Mouse (Mus musculus): ENCODE results near the gene Zdhhc19.

Gene Zdhhc19

DNA sequence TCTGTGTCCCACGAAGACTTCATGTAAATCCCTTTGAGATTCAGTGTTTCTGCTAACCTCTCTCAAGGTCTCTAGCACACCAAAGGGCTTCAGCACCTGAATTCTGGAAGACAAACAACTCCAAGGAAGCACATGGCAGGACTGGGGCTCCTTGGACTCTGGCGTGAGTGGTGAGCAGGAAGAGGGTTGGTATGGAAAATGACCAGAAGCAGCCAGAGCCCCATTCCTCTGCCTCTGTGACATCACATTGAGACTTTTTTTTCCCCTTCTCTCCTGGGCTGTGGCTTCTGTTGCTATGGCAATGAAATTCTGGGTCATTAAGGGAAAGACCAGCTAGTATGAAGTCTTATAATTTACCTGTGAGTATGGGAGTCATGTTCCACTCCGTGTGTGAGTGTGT lies at the start of gene Zdhhc19:
TSS of gene Zdhhc19 (plus strand) at position 301 of the 400 bp plus-strand sequence.
- no peak for DNase-seq (ENCODE audit: low read depth, low spot score)

DNA sequence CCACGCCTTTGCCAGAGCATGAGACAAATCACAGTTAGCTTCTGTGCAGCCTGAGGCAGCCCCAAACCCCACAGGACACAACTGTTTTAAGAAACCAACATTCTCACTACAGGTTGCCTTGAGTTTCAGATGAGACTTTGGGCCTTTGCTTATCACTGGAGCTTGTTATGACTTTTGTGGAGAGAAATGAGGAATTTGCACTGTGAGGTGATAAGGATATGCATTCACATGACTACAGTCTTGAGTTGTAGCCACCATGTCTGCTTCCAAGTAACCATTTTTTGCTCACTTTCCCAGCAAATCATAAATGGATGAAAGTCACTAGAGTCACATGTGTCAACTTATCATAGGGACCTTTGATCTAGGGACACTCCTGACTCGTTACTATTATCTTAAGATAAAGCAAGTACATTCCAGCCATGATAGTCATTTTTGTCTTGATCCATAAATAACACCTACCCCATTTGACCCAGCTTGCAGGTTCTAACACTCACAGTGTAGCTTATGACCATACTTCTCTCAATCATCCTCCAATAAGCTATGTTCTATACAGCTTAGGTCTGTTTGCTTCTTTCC lies 49.4 kb upstream of the Zdhhc19 start:
- DNase-seq (ENCODE audit: low read depth, low spot score) = no peak

DNA sequence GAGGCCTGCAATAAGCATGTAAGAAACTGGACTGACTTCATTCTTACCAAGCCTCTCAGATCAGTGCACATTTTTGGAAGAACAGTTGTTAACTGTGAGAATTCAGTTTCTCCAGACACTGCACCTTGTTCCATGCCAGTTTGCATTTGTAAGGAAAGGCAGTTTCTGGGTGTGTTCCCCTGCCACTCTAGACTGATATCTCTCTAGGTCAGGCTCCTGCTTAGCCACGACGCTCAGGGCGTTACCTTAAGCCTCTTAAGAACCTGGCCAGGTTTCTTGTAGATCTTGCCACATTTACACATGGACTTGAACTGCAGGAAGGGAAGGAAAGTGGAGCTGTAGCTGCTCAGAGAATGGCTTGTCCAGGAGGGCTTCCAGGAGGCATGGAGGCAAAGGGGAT lies 46.4 kb upstream of the Zdhhc19 start:
- DNase-seq (ENCODE audit: low read depth, low spot score) = no peak

DNA sequence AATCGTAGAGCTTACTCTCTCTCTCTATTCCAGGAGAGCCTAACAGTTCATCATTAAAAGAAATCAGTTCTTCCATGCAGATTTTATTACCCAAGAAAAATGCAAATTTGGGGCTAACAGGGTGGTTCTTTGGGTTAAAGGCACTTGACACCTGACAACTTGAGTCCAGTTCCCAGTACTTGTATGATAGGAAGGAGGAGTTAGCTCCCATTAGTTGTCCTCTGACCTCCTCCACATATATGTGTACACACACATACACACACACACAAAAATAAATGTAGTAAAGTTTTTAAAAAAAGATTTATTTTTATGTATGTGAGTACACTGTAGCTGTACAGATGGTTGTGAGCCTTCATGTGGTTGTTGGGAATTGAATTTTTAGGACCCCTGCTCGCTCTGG lies 45.9 kb upstream of the Zdhhc19 start:
- DNase-seq (ENCODE audit: low read depth, low spot score) = no peak

- no peak for DNase-seq (ENCODE audit: low read depth, low spot score)
Observed at GRCm38 (mm10) chr16:32453102-32453501, 43.0 kb upstream of the Zdhhc19 start.

DNA sequence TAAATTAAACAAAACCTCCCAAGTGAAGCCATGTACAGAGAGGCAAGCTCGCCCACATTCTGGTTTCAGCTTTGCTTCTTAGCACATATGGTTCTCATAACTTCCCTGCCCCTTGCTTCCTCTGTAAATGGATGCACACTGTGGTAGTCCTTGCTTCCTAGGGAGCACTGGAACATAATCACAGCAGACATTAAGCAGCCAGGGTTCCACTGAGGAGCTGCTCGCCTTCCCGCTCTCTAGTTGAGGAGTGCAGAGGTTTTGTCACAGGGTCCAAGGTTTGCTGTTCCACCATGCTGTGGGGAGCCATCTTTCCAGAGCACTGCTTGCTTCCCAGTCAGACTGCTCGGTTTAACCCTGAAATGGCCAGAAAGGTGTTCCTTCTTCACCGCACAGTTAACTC lies 41.4 kb upstream of the Zdhhc19 start:
- DNase-seq (ENCODE audit: low read depth, low spot score) = no peak

- DNase-seq (ENCODE audit: low read depth, low spot score) = no peak
Observed at GRCm38 (mm10) chr16:32456086-32456485, 40.0 kb upstream of the Zdhhc19 start.

DNA sequence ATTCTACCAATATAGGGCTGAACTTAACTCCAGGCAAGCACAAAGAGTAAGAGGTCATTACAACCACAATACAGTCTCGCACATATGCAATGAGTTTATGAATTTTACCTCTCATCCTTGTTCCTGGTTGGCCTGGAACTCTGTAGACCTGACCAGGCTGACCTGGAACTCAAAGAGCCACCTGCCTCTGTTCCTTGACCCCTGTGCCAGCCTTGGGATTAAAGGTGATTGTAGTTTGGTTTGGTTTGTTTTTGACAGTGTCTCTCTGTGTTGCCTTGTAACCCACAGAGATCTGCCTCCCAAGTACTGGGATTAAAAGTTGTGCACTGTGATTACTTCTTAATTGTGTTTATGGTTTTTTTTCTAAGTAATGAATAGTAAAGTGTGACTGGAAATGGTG lies 39.3 kb upstream of the Zdhhc19 start:
- DNase-seq (ENCODE audit: low read depth, low spot score) = no peak

- DNase-seq (ENCODE audit: low read depth, low spot score) = peak; percentile 37
Observed at GRCm38 (mm10) chr16:32457589-32458386, 38.3 kb upstream of the Zdhhc19 start.

GRCm38 (mm10) chr16:32460518-32460917 lies 35.5 kb upstream of the Zdhhc19 start:
- no peak for DNase-seq (ENCODE audit: low read depth, low spot score)

DNA sequence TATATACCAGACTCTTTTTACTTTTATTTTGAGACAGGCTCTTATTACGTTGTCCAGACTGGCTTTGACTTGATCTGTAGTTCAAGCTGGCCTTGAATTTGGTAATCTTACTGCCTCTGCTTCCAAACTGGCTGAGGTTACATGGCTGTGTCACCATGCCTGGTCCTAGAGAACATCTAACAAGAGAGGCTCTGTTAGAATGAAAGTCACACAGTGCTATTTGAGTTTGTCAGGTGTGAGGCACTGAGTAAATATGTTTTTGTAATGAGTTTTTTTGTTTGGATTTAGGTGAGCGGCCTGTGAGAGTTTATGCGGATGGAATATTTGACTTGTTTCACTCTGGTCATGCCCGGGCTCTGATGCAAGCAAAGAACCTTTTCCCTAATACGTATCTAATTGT lies 34.4 kb upstream of the Zdhhc19 start:
- DNase-seq (ENCODE audit: low read depth, low spot score) = no peak

- no peak for DNase-seq (ENCODE audit: low read depth, low spot score)
Observed at GRCm38 (mm10) chr16:32462950-32463349, 33.1 kb upstream of the Zdhhc19 start.

DNA sequence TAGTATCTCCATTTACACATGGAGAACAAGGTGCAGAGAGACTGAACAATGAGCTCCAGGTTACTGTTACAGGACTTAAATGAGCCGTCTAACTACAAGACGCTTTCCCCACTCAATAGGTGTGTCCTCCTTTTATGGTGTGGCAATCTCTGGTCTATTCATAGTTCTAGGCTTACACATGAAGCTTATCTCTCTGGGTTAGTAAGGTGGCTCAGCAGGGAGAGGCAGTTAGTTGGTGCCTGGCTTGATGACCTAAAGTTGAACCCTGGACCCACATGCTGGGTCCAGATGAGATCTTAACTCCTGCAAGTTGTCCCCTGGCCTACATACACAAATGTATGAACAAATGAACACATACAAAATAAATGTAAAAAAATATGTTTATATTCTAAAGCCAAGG lies 32.6 kb upstream of the Zdhhc19 start:
- DNase-seq (ENCODE audit: low read depth, low spot score) = no peak

DNA sequence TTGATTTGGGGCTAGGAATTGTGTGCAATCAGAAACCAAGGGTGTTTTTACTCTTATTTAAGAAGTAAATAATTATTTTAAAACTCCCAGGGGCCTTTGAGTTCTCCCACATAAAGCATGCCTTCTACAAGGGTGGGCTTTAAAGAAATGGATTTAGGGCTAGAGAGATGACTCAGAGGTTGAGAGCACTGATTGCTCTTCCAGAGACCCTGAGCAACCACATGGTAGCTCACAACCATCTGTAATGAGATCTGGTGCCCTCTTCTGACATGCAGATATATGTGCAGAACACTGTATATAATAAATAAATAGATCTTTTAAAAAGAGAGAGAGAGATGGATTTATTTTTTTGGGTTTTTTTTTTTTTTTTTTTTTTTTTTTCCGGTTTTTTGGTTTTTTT lies 31.2 kb upstream of the Zdhhc19 start:
- no peak for DNase-seq (ENCODE audit: low read depth, low spot score)

GRCm38 (mm10) chr16:32468488-32468887 lies 27.6 kb upstream of the Zdhhc19 start:
- no peak for DNase-seq (ENCODE audit: low read depth, low spot score)

DNA sequence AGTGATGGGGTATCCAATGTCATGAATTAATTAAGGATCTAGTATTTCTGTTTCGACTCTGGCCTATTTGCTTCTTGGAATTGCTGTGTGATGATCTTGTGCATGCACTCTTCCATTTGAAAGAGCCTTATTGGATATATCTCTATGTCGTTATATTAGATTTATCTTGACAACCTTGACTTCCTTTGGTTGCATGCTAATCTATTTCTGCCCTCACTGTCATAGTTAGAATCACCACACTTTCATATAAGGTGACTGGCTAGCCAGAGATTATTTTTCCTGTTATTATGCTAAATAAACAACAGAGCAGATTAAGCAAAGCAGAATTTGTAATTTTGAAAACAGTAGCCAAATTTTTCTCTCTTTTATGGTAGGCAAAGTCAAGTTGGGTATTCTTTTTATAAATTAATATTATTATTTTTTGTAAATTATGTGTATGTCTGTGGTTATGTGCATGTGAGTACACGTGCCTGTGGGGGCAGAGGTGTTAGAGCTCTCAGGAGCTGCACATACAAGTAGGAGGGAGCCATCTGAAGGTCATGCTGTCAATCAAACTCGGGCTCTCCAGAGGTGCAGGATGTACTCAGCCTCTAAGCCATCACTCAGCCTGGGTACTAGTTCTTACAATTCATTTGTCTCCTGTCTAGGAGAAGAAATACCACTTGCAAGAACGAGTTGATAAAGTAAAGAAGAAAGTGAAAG lies 26.5 kb upstream of the Zdhhc19 start:
- no peak for DNase-seq (ENCODE audit: low read depth, low spot score)

GRCm38 (mm10) chr16:32472276-32473015 lies 23.6 kb upstream of the Zdhhc19 start:
- DNase-seq (ENCODE audit: low read depth, low spot score) = no peak

GRCm38 (mm10) chr16:32477315-32477714 lies 18.8 kb upstream of the Zdhhc19 start:
- DNase-seq (ENCODE audit: low read depth, low spot score) = no peak

DNA sequence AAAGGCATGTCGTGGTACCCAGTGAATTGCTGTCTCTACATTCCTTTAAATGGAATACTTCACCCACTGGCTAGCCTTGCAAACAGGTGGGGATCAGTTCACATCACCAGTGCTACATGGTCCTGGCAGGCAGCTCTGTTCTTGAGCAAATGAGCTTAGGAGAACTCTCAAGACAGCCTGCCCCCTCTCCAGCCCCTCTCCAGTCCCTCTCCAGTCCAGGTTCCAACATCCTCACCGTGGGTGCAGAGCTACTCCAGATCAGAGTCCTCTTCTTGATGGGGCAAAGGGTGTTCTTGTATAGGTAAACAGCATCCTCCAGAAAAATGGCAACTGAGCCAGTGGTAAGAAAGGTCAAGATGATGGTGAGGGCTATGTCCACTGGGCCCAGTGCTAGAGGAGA lies 16.6 kb upstream of the Zdhhc19 start:
- no peak for DNase-seq (ENCODE audit: low read depth, low spot score)

DNA sequence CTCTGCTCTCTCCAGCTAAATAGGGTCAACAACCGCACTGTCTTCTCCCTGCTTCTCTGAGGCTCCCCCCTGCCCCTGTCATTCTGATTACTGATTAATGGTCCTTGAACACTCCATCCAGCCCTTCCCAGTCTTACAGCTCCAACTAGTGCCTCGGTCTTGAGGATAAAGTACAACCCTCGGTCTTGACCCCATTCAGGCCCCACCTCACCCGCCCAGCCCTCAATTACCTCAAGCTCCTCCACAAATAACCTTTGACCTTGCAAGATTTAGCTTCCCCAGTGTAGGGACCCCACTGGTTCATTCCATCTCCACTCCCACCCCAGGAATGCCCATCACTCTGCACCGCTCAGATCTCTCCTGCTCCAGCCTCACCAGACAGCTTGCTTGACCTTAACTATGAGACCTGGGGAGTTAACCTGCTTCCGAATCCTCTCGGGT lies 11.6 kb upstream of the Zdhhc19 start:
- no peak for DNase-seq (ENCODE audit: low read depth, low spot score)

GRCm38 (mm10) chr16:32485209-32485608 lies 10.9 kb upstream of the Zdhhc19 start:
- DNase-seq (ENCODE audit: low read depth, low spot score) = no peak

GRCm38 (mm10) chr16:32486046-32486445 lies 10.0 kb upstream of the Zdhhc19 start:
- DNase-seq (ENCODE audit: low read depth, low spot score) = no peak

Measured in retina, adult 2 months (tissue).